Mouse (Mus musculus) mature B cell (primary cell): ENCODE measurements around the gene Sae1.

Experiments used
- in situ Hi-C: fragments of 300-500 bp; cut with MboI; formaldehyde crosslinking; loops from 2 replicates; pipeline ENCODE4 v1.14.3; 2019

Sae1 gene

DNA sequence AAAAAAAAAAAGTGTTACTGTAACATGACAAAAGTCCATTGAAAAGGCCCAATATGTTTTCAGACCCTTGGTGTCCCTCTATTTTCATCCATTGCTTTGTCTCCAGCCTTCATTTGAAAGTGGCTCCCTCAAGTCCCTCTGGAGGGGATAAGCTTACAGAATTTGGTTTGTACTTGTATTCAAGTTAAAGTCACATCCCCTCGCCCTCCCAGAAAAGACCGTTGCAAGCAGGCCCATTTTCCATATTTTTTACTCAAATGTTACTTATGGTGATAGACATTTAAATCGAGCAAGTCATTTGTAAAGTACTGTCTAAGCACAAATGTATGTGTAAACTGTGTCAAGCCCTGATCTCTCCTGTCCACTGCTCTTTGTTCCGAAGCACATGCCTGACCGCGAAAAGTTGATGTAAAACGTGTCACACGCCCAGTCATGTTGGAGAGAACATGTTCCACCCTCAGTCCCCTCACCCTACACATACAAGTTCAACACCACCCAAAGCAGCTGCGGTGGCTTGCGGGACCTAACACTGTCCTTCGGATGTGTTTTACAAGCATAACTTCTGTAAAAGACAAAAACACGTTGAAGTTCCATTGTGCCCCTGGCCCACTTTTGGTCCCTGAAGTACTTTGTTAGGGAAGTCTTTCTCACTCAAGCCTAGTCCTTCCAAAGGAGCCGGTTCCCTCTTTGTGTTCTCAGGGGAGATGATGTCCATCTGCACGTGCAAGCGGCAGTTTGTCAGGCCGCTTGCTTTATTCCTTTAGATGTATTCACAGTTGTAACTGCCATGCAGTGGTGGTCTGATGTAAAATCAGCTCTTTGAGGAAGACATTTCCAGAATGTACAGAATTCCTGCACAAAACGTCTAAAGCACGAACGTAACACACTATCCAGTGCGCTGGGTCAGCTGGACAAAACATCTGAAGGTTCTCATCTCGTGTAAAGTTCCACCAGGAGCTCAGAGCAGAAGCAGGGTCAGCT is 15.7 kb upstream of the Sae1 start:
- in situ Hi-C loops: no loop called here

DNA sequence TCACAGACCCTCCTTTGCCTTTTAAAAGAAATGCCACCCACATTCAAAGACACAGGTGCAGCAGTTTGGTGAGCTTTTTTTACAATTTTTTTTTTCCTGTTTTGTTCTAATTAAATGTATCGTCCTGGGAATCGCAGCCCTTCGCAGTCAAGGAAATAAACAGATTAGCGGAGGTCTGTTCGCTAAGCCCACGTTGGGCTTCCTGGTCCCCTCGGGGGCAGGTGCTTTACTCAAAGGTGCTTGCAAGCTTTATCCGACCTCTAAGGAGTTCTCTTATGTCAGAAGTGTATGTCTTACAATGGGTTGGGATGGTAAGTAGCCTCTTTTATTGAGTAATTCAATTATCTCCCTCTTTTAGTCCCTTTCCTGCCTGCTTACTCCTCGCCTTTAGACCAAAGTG is 14.8 kb upstream of the Sae1 start:
- in situ Hi-C loops: no loop called here

DNA sequence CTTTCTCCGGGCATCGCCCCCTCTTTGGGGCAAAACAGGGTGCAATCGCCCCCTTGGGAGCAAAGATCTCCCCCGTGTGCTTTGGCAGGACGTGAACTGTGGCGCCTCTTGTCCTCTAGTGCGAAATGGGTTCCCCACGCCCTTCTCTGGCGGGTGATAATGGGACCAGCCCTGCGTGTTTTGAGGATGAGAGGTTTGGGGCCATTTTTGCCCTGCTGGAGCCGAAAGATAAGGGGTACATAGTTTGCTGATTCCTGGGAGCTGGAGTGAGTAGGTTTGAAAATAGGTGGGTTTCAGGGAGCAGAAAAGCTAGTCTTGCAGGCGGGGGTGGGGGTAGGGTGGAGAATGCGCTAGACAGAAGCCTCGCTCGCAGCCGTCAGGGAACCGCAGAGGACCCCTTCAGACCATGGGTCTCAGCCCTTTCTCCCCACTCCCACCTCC is 14.4 kb upstream of the Sae1 start:
- in situ Hi-C loops: no loop called here

DNA sequence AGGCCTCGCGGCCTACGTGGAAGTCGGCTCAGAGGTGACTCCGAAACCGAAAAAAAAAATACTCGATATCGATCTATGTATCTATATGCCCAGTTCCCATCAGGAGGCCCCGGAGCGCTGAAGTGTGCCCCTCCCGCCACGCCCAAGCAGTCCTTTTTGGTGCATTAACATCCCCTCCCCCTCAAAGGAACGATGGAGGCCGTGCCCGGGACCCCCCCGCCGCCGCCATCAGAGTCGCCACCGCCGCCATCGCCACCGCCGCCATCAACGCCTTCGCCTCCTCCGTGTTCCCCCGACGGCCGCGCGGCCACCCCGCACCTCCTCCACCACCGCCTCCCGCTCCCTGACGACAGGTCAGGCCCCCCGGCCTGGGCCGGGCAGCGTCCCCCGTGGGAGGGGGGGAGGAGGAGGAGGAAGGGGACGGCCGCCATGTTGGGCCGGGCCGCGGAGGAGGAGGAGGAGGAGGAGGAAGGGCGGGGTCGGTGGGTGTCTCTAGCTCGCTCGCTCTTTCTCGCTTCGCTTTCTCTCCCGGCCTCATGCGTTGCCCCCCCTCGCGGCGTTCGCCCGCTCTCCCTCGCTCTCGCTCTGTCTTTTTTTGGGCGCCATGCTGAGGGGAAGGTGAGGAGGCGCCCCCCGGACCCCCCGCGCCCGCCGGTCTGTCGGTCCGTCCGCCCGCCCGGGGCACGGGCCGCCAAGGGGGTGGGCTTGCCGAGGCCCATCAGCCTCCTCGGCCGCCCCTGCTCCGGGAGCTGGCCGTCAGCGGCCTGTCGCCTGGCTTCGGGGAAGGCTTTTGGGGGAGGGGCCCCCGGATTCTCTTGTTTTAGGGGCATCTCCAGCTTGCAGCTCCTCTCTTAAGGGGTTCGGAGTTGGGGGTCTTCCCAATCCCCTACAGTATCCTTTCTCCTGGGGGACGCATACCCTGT is 13.3 kb upstream of the Sae1 start, which contains the start of gene Zc3h4:
TSS of gene Zc3h4 (plus strand) at position 222 of the 923 bp plus-strand sequence.
- in situ Hi-C loops: no loop called here

DNA sequence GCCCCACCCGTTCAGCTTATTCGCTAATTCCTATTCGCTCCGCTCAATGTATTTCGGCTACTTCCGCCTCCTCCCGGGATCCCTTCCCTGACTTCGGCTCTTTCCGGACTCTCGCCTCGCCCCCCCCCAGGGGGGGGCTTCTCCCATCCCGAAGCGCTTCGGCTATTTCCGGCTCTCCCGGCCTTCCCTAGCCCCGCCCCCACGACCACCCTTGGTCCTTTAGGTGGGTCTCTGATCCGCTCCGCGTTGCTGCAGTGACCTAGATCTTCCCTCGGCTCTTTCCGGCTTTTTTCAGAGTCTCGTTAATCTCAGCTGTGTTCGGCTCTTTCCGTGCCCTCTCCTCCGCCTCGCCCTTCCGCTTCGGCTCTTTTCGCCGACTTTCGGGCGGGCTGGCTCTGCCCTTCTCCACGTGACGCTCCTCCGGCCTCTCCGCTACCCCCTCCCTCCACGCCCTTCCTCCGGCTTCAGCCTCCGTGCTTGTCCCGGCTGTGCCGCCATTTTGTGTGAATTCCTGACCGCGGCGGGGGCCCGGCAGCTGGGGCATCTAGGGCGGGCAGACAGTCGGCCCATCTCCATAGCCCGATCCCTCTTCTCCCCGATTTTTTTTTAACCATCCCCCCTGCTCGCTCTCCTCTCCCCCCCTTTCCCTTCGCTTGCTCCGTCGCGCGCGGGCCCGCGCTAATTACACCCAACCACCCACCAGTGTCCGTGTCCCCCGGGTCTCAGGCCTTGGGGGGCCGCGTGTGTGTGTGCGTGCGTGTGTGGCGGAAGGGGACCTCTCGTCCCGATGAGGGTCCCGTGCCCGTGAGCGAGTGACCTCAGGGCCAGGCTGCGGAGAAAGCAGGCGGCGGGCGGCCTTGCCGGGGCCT is 12.4 kb upstream of the Sae1 start:
- in situ Hi-C loops: no loop called here

DNA sequence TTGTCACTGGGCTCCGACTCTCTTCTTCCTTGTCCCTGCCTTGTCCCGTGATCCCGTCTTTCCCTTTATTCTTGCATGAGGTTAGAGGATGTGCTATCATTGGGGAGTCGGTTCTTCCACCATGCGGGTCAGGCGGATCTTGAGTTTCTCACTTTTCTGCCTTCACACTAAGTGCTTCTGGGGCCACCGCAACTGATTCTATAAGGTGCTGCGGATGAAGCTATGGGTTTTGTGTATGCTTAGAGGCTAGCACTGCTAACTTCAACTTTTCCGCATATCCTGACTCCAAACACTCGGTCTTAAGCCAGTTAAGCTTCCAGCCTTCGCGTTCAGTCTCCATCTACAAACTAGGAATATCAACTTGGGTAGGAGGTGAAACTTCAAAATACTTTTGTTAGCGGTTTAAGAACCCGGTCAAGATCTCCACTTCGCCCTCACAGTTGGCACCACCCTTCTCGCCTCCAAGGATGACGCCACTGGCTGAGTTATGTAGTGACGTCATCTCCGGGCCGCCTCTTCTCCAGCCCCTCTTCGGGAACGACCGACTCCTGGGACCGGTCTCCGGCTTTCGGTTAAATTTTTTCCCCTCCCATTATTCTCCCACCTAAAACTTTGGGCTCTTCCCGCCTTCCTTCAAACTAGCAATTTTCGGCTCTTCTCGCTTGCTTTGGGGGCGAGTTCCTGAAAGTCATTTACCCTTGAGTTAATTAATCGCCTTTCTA is 11.7 kb upstream of the Sae1 start:
- in situ Hi-C loops: no loop called here

DNA sequence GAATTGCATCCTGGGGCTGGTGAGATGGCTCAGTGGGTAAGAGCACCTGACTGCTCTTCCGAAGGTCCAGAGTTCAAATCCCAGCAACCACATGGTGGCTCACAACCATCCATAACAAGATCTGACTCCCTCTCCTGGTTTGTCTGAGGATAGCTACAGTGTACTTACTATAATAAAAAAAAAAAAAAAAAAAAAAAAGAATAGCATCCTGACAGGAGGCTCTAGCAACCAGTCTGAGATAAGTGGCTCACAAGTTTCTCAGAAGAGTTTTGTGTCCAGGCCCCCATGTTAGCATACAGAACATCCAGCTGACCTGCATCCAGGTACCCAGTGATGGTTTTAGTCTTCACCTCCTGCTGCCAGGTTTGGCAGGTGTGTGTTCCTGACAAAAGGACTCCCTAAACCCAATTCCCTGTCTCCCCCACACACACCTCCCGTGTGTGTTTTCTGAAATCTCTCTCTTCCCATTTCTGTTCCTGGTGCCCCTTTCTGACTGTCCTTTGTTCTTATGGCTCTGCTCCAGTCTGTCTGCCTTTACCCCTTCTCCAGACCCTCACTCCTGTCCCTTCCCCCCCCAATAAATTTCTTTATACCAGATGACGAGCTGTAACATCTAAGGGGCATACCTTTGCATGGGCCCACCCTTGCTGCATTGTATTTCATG is 10.9 kb upstream of the Sae1 start:
- in situ Hi-C loops: no loop called here

DNA sequence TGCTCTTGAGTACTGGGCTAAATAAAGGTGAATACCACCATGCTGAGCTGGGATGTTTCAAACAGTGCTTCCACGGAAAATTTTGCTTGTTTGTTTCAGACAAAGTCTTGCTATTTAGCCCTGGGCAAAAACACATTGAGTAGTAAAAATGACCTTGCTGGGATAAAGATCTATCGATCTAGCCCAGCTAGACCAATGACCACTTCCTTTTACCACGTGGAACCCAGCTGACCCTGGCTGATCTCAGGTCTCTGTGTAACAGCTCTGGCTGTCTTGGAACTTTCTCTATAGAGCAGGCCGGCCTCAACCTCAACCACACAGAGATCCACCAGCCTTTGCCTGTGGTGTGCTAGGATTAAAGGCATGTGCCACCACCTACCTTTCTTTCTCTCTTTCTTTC is 9.9 kb upstream of the Sae1 start:
- in situ Hi-C loops: no loop called here

DNA sequence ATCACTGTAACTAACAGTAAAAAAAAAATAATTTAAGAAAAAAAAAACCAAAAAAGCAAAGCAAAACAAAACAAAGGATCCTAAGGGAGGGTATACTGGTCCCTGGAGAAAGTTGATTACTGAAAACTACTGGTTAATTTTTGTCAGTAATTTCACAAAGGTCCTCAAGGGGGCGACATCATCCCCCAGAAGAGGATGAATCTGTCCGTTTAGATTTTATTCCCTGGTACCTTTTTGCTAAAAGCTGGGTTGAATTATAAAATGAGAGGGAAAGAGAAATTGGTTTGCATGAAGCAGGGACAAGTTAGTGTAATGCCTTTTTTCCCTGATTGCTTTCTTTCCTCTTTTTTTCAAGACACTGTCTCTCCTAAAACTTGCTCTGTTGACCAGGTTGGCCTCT is 8.3 kb upstream of the Sae1 start:
- in situ Hi-C loops: no loop called here

DNA sequence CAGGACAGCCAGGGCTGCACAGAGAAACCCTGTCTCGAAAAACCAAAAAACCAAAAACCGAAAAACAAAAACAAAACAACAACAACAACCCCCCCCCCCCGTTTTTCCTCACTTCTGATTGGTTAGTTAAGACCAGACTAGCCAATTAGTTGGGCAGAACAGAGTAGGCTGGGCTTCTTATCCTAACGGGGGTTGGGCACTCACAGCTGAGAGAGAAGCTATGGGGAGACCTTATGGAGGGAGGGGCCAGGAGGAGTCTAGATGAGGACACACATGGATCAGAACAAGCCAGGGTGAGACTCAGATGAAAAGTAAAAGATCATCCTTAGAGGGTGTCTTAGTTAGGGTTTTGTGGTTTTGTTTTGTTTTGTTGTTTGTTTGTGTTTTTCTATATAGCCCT is 5.3 kb upstream of the Sae1 start:
- in situ Hi-C loops: no loop called here

DNA sequence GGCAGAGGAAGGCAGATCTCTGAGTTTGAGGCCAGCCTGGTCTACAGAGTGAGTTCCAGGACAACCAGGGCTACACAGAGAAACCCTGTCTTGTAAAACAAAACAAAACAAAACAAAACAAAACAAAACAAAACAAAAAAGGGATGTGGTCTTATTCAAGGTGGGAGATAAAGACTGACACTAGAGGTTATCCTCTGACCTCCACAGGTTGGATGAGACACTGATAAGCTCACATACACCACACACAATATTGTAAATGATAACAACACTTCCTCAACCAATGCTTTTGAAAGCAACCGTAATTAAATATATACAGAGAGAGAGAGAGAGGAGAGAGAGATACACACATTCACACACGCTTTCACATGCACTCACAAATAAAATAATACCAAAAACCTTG is 2.3 kb upstream of the Sae1 start:
- in situ Hi-C loops: loop anchor here (10.0 kb wide), 1 partner anchor 45 kb away; no protein-coding TSS in a partner anchor

DNA sequence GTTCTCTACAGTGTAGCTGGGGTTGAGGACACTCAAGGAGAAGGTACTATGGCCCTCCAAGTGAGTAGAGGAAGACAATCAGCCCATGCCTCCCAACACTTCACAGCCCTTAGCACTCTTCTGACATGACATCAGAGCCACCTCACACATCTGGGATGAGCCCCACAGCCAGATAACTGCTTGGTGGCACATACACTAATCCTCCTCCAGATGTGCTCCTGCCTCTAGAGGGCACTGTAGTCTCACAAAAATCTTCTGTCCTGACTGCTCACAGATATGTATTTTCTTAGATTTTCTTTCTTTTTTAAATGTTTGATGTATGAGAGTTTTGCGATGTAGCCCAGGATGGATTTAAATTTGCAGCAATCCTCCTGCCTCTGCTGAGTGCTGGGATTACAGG is 11.1 kb downstream of the Sae1 start:
- in situ Hi-C loops: no loop called here

DNA sequence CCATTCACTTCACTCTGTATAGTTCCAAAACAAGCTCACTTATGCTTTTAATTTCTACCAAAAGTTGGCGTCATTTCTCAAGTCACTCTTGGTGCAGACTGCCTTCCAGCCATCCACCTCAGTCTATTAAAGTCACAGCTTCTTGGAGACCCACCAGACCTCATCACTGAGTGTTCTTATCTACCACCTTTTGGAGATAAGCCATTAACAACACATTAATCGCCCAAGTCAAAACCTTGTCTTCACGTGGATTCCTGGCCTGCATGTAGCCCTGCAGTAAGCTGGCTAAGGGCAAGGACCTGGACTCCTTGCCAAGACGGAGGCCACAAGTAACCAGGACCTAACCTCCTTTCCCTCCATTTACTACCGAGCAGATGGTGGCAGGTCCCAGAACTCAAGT is 12.6 kb downstream of the Sae1 start:
- in situ Hi-C loops: no loop called here

DNA sequence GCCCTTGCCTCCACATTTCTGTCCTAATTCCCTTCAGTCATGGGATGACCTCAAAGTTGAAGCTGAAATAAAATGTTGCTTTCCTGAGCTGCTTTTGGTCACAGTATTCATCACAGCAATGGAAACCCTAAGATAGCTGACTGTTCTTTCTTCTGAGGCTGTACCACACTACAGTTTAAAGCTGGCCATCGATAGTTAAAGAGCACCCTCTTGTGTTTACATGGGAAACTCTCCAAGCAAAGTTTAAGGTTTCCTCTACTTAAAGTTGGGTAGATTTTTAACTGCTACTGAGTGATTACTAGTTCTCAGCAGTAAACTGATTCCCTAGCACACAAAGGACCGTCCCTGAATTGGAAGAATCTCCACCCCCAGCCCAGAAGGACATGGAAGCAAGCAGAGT is 13.9 kb downstream of the Sae1 start:
- in situ Hi-C loops: no loop called here

DNA sequence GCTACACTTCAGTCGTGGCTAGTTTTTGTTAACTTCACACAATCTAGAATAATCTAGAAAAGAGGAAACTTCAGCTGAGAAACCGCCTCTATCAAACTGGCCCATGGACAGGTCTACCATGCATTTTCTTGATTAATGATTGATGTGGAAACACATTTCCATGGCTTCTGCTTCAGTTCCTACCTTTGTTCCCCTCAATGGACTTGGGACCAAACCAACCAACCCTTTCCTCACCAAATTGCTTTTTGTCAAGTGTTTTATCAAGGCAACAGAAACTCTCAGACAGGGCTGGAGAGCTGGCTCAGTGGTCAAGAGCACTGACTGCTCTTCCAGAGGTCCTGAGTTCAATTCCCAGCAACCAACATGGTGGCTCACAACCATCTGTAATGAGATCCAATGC is 17.0 kb downstream of the Sae1 start:
- in situ Hi-C loops: no loop called here

DNA sequence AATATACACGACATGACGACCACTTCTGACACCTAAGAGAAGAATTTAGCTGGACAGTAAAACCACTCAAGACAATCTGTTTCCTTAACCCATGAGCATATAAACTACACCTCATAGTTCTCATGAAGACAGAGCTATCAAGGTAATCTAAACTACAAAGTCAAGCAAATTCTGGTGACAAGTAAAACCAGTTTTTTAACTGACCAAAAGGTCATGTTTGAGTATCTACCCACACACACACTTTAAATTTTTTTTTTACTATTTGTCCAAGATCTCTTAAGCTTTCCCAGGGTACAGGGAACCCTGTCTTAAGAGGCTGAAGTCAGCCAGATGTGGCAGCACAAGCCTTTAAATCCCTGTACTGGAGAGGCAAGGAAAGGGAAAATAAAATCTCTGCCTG is 18.8 kb downstream of the Sae1 start:
- in situ Hi-C loops: no loop called here

DNA sequence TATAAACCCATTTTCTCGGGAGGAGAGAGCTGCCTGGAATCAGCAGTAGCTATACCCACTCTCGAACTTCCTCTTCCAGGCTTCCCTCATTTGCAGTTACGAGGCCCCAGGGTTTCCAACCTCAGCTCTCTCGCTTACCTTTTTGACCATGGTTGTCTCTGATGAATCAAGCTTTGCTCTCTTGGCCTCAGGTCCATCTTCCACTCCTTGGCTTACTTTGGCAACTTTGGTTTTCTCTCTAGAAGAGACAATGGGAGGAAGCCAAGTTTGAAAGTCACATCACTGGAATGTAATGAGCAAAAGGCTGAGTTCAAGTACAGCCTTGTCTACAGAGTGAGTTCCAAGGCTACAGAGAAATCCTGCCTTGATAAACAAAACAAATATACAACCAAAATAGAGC is 20.9 kb downstream of the Sae1 start:
- in situ Hi-C loops: no loop called here

DNA sequence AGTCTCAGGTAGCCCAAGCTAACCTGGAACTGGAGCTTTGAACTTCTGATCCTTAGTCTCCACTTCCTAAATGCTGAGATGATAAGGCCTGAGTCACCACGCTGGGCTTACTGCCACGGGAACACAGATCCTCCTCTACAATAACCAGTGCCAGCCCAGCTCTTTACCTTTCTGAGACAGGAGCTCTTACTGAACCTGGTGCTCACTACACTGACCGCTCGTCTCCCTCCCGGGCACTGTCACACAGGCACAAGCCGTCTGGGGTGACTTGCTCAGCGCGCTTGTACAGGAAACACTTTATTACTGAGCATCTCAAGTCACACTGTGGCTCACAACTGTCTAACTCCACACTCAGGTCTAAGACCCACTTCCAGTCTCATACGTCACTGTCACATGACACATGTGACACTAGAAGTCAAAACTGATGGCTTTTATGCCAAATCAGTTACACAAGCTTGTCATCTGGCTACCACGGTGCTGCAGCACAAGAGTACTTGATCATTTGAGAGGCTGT is 21.4 kb downstream of the Sae1 start:
- in situ Hi-C loops: no loop called here

DNA sequence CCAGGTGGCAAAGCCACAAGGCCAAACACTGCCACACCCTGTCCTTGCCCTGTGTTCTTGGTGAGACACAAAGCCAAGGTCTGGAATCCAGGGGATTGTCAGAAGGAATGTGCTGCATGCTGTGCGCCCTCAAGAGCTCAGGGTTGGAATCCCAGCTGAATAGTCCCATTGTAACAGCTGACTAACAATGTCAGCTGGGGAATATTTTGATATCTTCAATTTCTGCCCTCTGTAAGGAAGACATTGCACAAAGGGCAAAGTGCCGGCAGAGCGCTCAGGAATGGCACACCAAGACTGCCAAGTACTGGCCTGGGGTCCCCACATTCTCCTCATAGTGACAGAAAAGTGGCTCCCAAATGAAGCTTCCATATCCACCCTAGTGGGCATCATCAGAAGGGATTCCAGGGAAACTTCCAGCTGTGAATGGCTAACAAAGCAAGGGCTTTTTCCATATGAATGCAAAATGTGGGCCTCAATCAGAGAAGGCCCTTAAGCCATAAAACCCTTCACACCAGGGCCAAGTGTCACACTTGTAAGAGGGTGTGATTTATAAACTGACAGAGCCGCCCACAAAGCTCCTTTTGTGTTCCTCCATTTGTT is 22.6 kb downstream of the Sae1 start:
- in situ Hi-C loops: no loop called here

DNA sequence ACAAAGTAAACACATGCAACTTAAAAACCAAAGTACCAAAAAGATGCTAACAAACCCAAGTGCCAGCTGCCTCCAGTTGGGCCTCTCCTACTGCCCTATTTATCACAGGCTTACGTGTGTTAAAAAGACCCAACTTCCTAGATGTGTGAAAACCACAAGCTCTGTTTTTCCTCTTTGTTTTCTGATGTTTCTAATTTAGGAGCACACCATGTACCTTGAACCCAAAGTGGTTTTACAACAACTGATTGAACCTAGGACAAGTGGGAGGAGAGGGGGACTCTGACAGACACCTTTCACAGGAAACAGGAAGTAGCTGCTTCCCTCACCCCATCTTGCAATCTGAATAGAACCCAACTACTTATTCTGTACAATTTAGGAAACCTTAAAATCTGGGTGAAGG is 23.3 kb downstream of the Sae1 start:
- in situ Hi-C loops: no loop called here
